Mouse (Mus musculus) ES-E14 (cell line): Measurements from ENCODE around the gene Cela1.

Experiments used
- MAFK ChIP-seq: IDR thresholded peaks from 2 replicates; pipeline ENCODE4 v1.6.1; 2014; ENCODE audit warnings: mild to moderate bottlenecking, low read depth, low read length, inconsistent platforms; ENCODE audit not compliant: insufficient read depth
- ZC3H11A ChIP-seq: IDR thresholded peaks from 2 replicates; pipeline ENCODE4 v1.6.1; 2012; ENCODE audit warnings: low read depth, mild to moderate bottlenecking, inconsistent platforms, low read length, borderline replicate concordance

DNA sequence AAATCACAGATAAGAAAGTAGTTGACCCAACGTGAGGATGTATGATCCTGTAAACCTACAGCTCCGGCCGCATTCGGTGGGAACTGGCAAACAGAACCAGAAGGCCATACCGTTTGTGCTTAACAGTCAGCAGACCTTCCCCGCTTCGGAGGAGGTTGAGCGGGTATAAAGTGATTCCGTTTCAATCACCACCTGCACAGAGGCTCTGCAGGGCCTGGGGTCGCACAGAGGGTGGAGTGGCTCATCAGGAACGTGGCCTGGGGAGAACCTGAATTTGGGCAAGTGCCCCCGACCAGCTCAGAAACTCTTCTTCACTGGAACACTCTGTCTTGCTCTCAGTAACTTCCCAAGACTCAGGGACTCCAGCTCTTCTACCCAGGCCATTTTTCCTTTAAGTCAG, 20.9 kb downstream of the Cela1 start:
- TF ChIP-seq ZC3H11A, result no peak
- TF ChIP-seq MAFK, result no peak
